Mouse (Mus musculus): ENCODE results near the gene Arsg.

GRCm38 (mm10) chr11:109564466-109565214 is 91.5 kb downstream of the Arsg start:
- TF ChIP-seq POLR2A (IDR thresholded peaks at IDR 0.05; ENCODE audit: insufficient read length, low read depth) (no peak), USF1 (IDR thresholded peaks at IDR 0.05; ENCODE audit: low read depth) (no peak), MYOG (IDR thresholded peaks at IDR 0.05; ENCODE audit: control insufficient read depth in 1 of 3, insufficient read depth in 1 of 3, insufficient read length in 2 of 3, low read depth in 2 of 3) (no peak), SRF (IDR thresholded peaks at IDR 0.05; ENCODE audit: control insufficient read depth, insufficient read length, low read depth) (no peak)
